Mouse (Mus musculus): Measurements from ENCODE around the gene Tgfb2. TPM values are rescaled to one million over a fixed set of nuclear protein-coding genes. Genes with fewer than 3 reads are reported as not detected.
A peak's percentile ranks its signal among the peaks of the same experiment; 100 is the strongest.

Tgfb2 gene
- polyA plus RNA-seq, 1 experiment from 2014 or later = 47.8 TPM

GRCm38 (mm10) chr1:186722299-186722698, 16.5 kb upstream of the Tgfb2 start:
- Histone ChIP-seq H3K9me3 (ENCODE audit: control insufficient read depth, low read length) (no peaks in the 10 kb centered on the region), H3K27me3 (replicated peaks; ENCODE audit: control insufficient read depth, insufficient read depth, low read length) (no peaks in the 10 kb centered on the region), H3K4me2 (ENCODE audit: low read depth, low read length) (no peak overlapping the region), H3K4me3 (ENCODE audit: low read depth, low read length) (no peak overlapping the region), H3K4me1 (ENCODE audit: control insufficient read depth, insufficient read depth, low read length) (no peaks in the 10 kb centered on the region), H3K27ac (replicated peaks; ENCODE audit: low read depth, low read length) (no peak overlapping the region), H3K36me3 (ENCODE audit: control insufficient read depth, insufficient read depth, low read length) (peaks cover 24% of the 10 kb centered on the region), H3K9ac (ENCODE audit: low read depth, low read length) (no peak overlapping the region)
- 75% methylated on average over 9 of the region's 9 CpGs for WGBS
- DNase-seq (ENCODE audit: low spot score) = no peak
- ATAC-seq (ENCODE audit: low read depth) = peak; percentile 19; the same call in 1 of the 2 replicates

GRCm38 (mm10) chr1:186721846-186722245, 16.1 kb upstream of the Tgfb2 start:
- Histone ChIP-seq H3K27ac (replicated peaks; ENCODE audit: low read depth, low read length) (no peak overlapping the region), H3K27me3 (replicated peaks; ENCODE audit: control insufficient read depth, insufficient read depth, low read length) (no peaks in the 10 kb centered on the region), H3K9me3 (ENCODE audit: control insufficient read depth, low read length) (no peaks in the 10 kb centered on the region), H3K4me1 (ENCODE audit: control insufficient read depth, insufficient read depth, low read length) (no peaks in the 10 kb centered on the region), H3K4me3 (ENCODE audit: low read depth, low read length) (no peak overlapping the region), H3K36me3 (ENCODE audit: control insufficient read depth, insufficient read depth, low read length) (peaks cover 29% of the 10 kb centered on the region), H3K9ac (ENCODE audit: low read depth, low read length) (no peak overlapping the region), H3K4me2 (ENCODE audit: low read depth, low read length) (peak overlapping the region; percentile 18; the same call in 1 of the 2 replicates)
- ATAC-seq (ENCODE audit: low read depth) (peak; percentile 75), DNase-seq (ENCODE audit: low spot score) (peak; percentile 88)
- 27% methylated on average over 12 of the region's 12 CpGs for WGBS

- DNase-seq (ENCODE audit: low spot score) (no peak), ATAC-seq (ENCODE audit: low read depth) (no peak)
- H3K27ac ChIP-seq (replicated peaks; ENCODE audit: low read depth, low read length) = no peak overlapping the region
- no peak overlapping the region for H3K4me2 ChIP-seq (ENCODE audit: low read depth, low read length)
- no peaks in the 10 kb centered on the region for H3K27me3 ChIP-seq (replicated peaks; ENCODE audit: control insufficient read depth, insufficient read depth, low read length)
- 91% methylated on average over 11 of the region's 11 CpGs for WGBS
- no peaks in the 10 kb centered on the region for H3K4me1 ChIP-seq (ENCODE audit: control insufficient read depth, insufficient read depth, low read length)
- H3K9ac ChIP-seq (ENCODE audit: low read depth, low read length) = no peak overlapping the region
- H3K4me3 ChIP-seq (ENCODE audit: low read depth, low read length) = no peak overlapping the region
- peaks cover 29% of the 10 kb centered on the region for H3K36me3 ChIP-seq (ENCODE audit: control insufficient read depth, insufficient read depth, low read length)
- no peaks in the 10 kb centered on the region for H3K9me3 ChIP-seq (ENCODE audit: control insufficient read depth, low read length)
These were observed 15.4 kb upstream of the Tgfb2 start for GRCm38 (mm10) chr1:186721166-186721565.

GRCm38 (mm10) chr1:186719708-186720107, 13.9 kb upstream of the Tgfb2 start:
- WGBS = 96% methylated on average over 9 of the region's 9 CpGs
- no peak for DNase-seq (ENCODE audit: low spot score)

GRCm38 (mm10) chr1:186718881-186719280, 13.1 kb upstream of the Tgfb2 start:
- Histone ChIP-seq H3K9me3 (ENCODE audit: control insufficient read depth, low read length) (0 out of 2 replicates have a peak, but pooled peaks cover 2% of the 10 kb centered on the region), H3K4me2 (ENCODE audit: low read depth, low read length) (no peak overlapping the region), H3K4me1 (ENCODE audit: control insufficient read depth, insufficient read depth, low read length) (no peaks in the 10 kb centered on the region), H3K27me3 (replicated peaks; ENCODE audit: control insufficient read depth, insufficient read depth, low read length) (no peaks in the 10 kb centered on the region), H3K9ac (ENCODE audit: low read depth, low read length) (no peak overlapping the region), H3K36me3 (ENCODE audit: control insufficient read depth, insufficient read depth, low read length) (peaks cover 29% of the 10 kb centered on the region), H3K4me3 (ENCODE audit: low read depth, low read length) (no peak overlapping the region), H3K27ac (replicated peaks; ENCODE audit: low read depth, low read length) (no peak overlapping the region)
- ATAC-seq (ENCODE audit: low read depth) (no peak), DNase-seq (ENCODE audit: low spot score) (peak; percentile 61)
- 71% methylated on average over 5 of the region's 5 CpGs for WGBS

More at GRCm38 (mm10) chr1:186719708-186720107, 13.9 kb upstream of the Tgfb2 start:
- Histone ChIP-seq H3K27ac (replicated peaks; ENCODE audit: low read depth, low read length) (no peak overlapping the region), H3K27me3 (replicated peaks; ENCODE audit: control insufficient read depth, insufficient read depth, low read length) (no peaks in the 10 kb centered on the region), H3K36me3 (ENCODE audit: control insufficient read depth, insufficient read depth, low read length) (peaks cover 29% of the 10 kb centered on the region), H3K9me3 (ENCODE audit: control insufficient read depth, low read length) (0 out of 2 replicates have a peak, but pooled peaks cover 2% of the 10 kb centered on the region), H3K9ac (ENCODE audit: low read depth, low read length) (no peak overlapping the region), H3K4me3 (ENCODE audit: low read depth, low read length) (no peak overlapping the region), H3K4me1 (ENCODE audit: control insufficient read depth, insufficient read depth, low read length) (no peaks in the 10 kb centered on the region), H3K4me2 (ENCODE audit: low read depth, low read length) (no peak overlapping the region)
- ATAC-seq (ENCODE audit: low read depth) = no peak

GRCm38 (mm10) chr1:186714980-186715896, 9.4 kb upstream of the Tgfb2 start:
- Histone ChIP-seq H3K9ac (ENCODE audit: low read depth, low read length) (no peak overlapping the region), H3K27me3 (replicated peaks; ENCODE audit: control insufficient read depth, insufficient read depth, low read length) (no peaks in the 10 kb centered on the region), H3K4me2 (ENCODE audit: low read depth, low read length) (no peak overlapping the region), H3K9me3 (ENCODE audit: control insufficient read depth, low read length) (0 out of 2 replicates have a peak, but pooled peaks cover 2% of the 10 kb centered on the region), H3K4me3 (ENCODE audit: low read depth, low read length) (no peak overlapping the region), H3K4me1 (ENCODE audit: control insufficient read depth, insufficient read depth, low read length) (no peaks in the 10 kb centered on the region), H3K27ac (replicated peaks; ENCODE audit: low read depth, low read length) (no peak overlapping the region), H3K36me3 (ENCODE audit: control insufficient read depth, insufficient read depth, low read length) (peaks cover 19% of the 10 kb centered on the region)
- 0 out of 2 replicates have a peak, but pooled peaks have one; percentile 59 for ATAC-seq (ENCODE audit: low read depth)
- DNase-seq (ENCODE audit: low spot score) = peak; percentile 65
- WGBS = 76% methylated on average over 17 of the region's 17 CpGs

GRCm38 (mm10) chr1:186714215-186714614, 8.4 kb upstream of the Tgfb2 start:
- peaks cover 11% of the 10 kb centered on the region; the same call in 1 of the 2 replicates for H3K36me3 ChIP-seq (ENCODE audit: control insufficient read depth, insufficient read depth, low read length)
- H3K9ac ChIP-seq (ENCODE audit: low read depth, low read length) = no peak overlapping the region
- H3K4me1 ChIP-seq (ENCODE audit: control insufficient read depth, insufficient read depth, low read length) = no peaks in the 10 kb centered on the region
- no peak overlapping the region for H3K27ac ChIP-seq (replicated peaks; ENCODE audit: low read depth, low read length)
- ATAC-seq (ENCODE audit: low read depth) (no peak), DNase-seq (ENCODE audit: low spot score) (no peak)
- H3K4me3 ChIP-seq (ENCODE audit: low read depth, low read length) = no peak overlapping the region
- H3K4me2 ChIP-seq (ENCODE audit: low read depth, low read length) = no peak overlapping the region
- H3K9me3 ChIP-seq (ENCODE audit: control insufficient read depth, low read length) = 0 out of 2 replicates have a peak, but pooled peaks cover 2% of the 10 kb centered on the region
- 79% methylated on average over 4 of the region's 4 CpGs for whole genome bisulfite sequencing
- H3K27me3 ChIP-seq (replicated peaks; ENCODE audit: control insufficient read depth, insufficient read depth, low read length) = no peaks in the 10 kb centered on the region

GRCm38 (mm10) chr1:186712802-186713471, 7.1 kb upstream of the Tgfb2 start:
- ATAC-seq (ENCODE audit: low read depth) (no peak), DNase-seq (ENCODE audit: low spot score) (peak; percentile 60)
- Histone ChIP-seq H3K4me3 (ENCODE audit: low read depth, low read length) (no peak overlapping the region), H3K4me2 (ENCODE audit: low read depth, low read length) (no peak overlapping the region), H3K36me3 (ENCODE audit: control insufficient read depth, insufficient read depth, low read length) (peaks cover 11% of the 10 kb centered on the region; the same call in 1 of the 2 replicates), H3K27ac (replicated peaks; ENCODE audit: low read depth, low read length) (no peak overlapping the region), H3K27me3 (replicated peaks; ENCODE audit: control insufficient read depth, insufficient read depth, low read length) (no peaks in the 10 kb centered on the region), H3K4me1 (ENCODE audit: control insufficient read depth, insufficient read depth, low read length) (no peaks in the 10 kb centered on the region), H3K9ac (ENCODE audit: low read depth, low read length) (no peak overlapping the region), H3K9me3 (ENCODE audit: control insufficient read depth, low read length) (0 out of 2 replicates have a peak, but pooled peaks cover 2% of the 10 kb centered on the region)
- WGBS = under 1% methylated on average over 3 of the region's 3 CpGs

Data from embryonic facial prominence, embryonic 14.5 days (tissue).